13 mouse cellular contexts compared by ENCODE assay signal in genomic region chr4:154389641-154390040, GRCm38 (mm10). TPM values are rescaled to one million over a fixed set of nuclear protein-coding genes. Genes with fewer than 3 reads are reported as not detected.
DNase-seq lines count a peak whose midpoint lies in the region; ATAC-seq and TF ChIP-seq lines count a peak whose summit lies in the region.
"Had no signal": no experiment of that assay in that cellular context is flagged by ENCODE, and none has a peak within 500 bp of the region (broad histone marks: within the 10 kb centered on the region; RNA-seq: fewer than 3 reads in every experiment).

No protein-coding gene starts in this region.

- H3K36me3 ChIP-seq in hindbrain, embryonic 12.5 days, result no peaks in the 10 kb centered on the region
- H3K36me3 ChIP-seq in hindbrain, embryonic 16.5 days (ENCODE audit: control insufficient read depth, insufficient read depth, low read length), result no peaks in the 10 kb centered on the region
- no peaks in the 10 kb centered on the region for H3K36me3 ChIP-seq in stomach, embryonic 14.5 days (ENCODE audit: control insufficient read depth, insufficient read depth, low read length)
- no peaks in the 10 kb centered on the region for H3K36me3 ChIP-seq in stomach, postnatal 0 days (ENCODE audit: control insufficient read depth, insufficient read depth, low read length)
- no peaks in the 10 kb centered on the region for H3K36me3 ChIP-seq in hindbrain, embryonic 15.5 days
- H3K36me3 ChIP-seq in stomach, embryonic 16.5 days (ENCODE audit: control insufficient read depth, insufficient read depth, low read length), result no peaks in the 10 kb centered on the region

- H3K9ac ChIP-seq in hindbrain, embryonic 12.5 days, result no peak overlapping the region
- no peak overlapping the region for H3K9ac ChIP-seq in hindbrain, embryonic 16.5 days (ENCODE audit: low read depth, low read length)
- no peak overlapping the region for H3K9ac ChIP-seq in stomach, embryonic 14.5 days (replicated peaks; ENCODE audit: low read depth, low read length)
- H3K9ac ChIP-seq in stomach, postnatal 0 days (ENCODE audit: low read length), result no peak overlapping the region
- no peak overlapping the region for H3K9ac ChIP-seq in hindbrain, embryonic 15.5 days
- H3K9ac ChIP-seq in stomach, embryonic 16.5 days (ENCODE audit: low read length), result no peak overlapping the region

- DNase-seq in stomach, postnatal 0 days (ENCODE audit: low spot score), result no peak
- no peak for DNase-seq in right cerebral cortex, postnatal 25 days
- DNase-seq in thymus, postnatal 4 days, result no peak
- DNase-seq: adrenal gland, adult 8-10 months had no signal

- H3K27me3 ChIP-seq in hindbrain, embryonic 12.5 days, result peaks cover 21% of the 10 kb centered on the region
- H3K27me3 ChIP-seq in hindbrain, embryonic 16.5 days (replicated peaks; ENCODE audit: control insufficient read depth, insufficient read depth, low read length), result no peaks in the 10 kb centered on the region
- no peaks in the 10 kb centered on the region for H3K27me3 ChIP-seq in stomach, embryonic 14.5 days (ENCODE audit: control insufficient read depth, insufficient read depth, low read length)
- no peaks in the 10 kb centered on the region for H3K27me3 ChIP-seq in stomach, postnatal 0 days (ENCODE audit: control insufficient read depth, insufficient read depth, low read length)
- no peaks in the 10 kb centered on the region for H3K27me3 ChIP-seq in hindbrain, embryonic 15.5 days
- no peaks in the 10 kb centered on the region for H3K27me3 ChIP-seq in stomach, embryonic 16.5 days (ENCODE audit: control insufficient read depth, insufficient read depth, low read length)

- H3K27ac ChIP-seq in hindbrain, embryonic 12.5 days, result peak overlapping the region; percentile 79
- H3K27ac ChIP-seq in hindbrain, embryonic 16.5 days (ENCODE audit: low read depth, low read length), result no peak overlapping the region
- H3K27ac ChIP-seq in stomach, embryonic 14.5 days (ENCODE audit: low read length), result peak overlapping the region; percentile 63; the same call in 1 of the 2 replicates
- no peak overlapping the region; the same call in 1 of the 2 replicates for H3K27ac ChIP-seq in stomach, postnatal 0 days (replicated peaks)
- H3K27ac ChIP-seq in hindbrain, embryonic 15.5 days (replicated peaks), result peak overlapping the region; percentile 53; the same call in 1 of the 2 replicates
- H3K27ac ChIP-seq in stomach, embryonic 16.5 days (ENCODE audit: low read length), result peak overlapping the region; percentile 18; the same call in 1 of the 2 replicates

- WGBS in hindbrain, embryonic 12.5 days, result 81% methylated on average over 2 of the region's 2 CpGs
- 73% methylated on average over 2 of the region's 2 CpGs for WGBS in hindbrain, embryonic 16.5 days
- 85% methylated on average over 2 of the region's 2 CpGs for WGBS in stomach, embryonic 14.5 days
- 93% methylated on average over 2 of the region's 2 CpGs for WGBS in stomach, postnatal 0 days
- WGBS in hindbrain, embryonic 15.5 days, result 84% methylated on average over 2 of the region's 2 CpGs
- WGBS in stomach, embryonic 16.5 days, result 90% methylated on average over 2 of the region's 2 CpGs

- TF ChIP-seq CTCF in stomach, postnatal 0 days (IDR thresholded peaks at IDR 0.05; ENCODE audit: low read depth), result no peak

- TF ChIP-seq EP300 in stomach, postnatal 0 days (optimal IDR thresholded peaks at IDR 0.05), result no peak

- ATAC-seq in hindbrain, embryonic 12.5 days (ENCODE audit: low FRiP score), result no peak
- no peak for ATAC-seq in hindbrain, embryonic 16.5 days
- no peak for ATAC-seq in stomach, embryonic 14.5 days (ENCODE audit: insufficient number of reproducible peaks, insufficient read depth, low FRiP score, low read depth)
- no peak for ATAC-seq in stomach, postnatal 0 days (ENCODE audit: low FRiP score, low TSS enrichment)
- ATAC-seq in hindbrain, embryonic 15.5 days (ENCODE audit: low FRiP score, low read depth), result no peak
- ATAC-seq in stomach, embryonic 16.5 days (ENCODE audit: insufficient read depth, low FRiP score), result no peak

- no peak overlapping the region for H3K4me3 ChIP-seq in hindbrain, embryonic 12.5 days
- H3K4me3 ChIP-seq in hindbrain, embryonic 16.5 days (ENCODE audit: low read length), result no peak overlapping the region
- no peak overlapping the region for H3K4me3 ChIP-seq in stomach, embryonic 14.5 days (ENCODE audit: low read depth, low read length)
- H3K4me3 ChIP-seq in stomach, postnatal 0 days (ENCODE audit: low read depth, low read length), result no peak overlapping the region
- H3K4me3 ChIP-seq in hindbrain, embryonic 15.5 days, result no peak overlapping the region
- no peak overlapping the region for H3K4me3 ChIP-seq in stomach, embryonic 16.5 days (replicated peaks; ENCODE audit: low read length)
- H3K4me3 ChIP-seq: myocyte had no signal

- no peaks in the 10 kb centered on the region for H3K9me3 ChIP-seq in hindbrain, embryonic 12.5 days (replicated peaks)
- no peaks in the 10 kb centered on the region for H3K9me3 ChIP-seq in hindbrain, embryonic 16.5 days (ENCODE audit: control insufficient read depth, low read length)
- H3K9me3 ChIP-seq in stomach, embryonic 14.5 days (ENCODE audit: control insufficient read depth, low read depth, low read length), result no peaks in the 10 kb centered on the region
- H3K9me3 ChIP-seq in stomach, postnatal 0 days (ENCODE audit: control insufficient read depth, low read length), result no peaks in the 10 kb centered on the region
- no peaks in the 10 kb centered on the region for H3K9me3 ChIP-seq in hindbrain, embryonic 15.5 days
- H3K9me3 ChIP-seq in stomach, embryonic 16.5 days (replicated peaks; ENCODE audit: control insufficient read depth, low read length), result no peaks in the 10 kb centered on the region

- H3K4me2 ChIP-seq in hindbrain, embryonic 12.5 days (replicated peaks), result no peak overlapping the region
- no peak overlapping the region for H3K4me2 ChIP-seq in hindbrain, embryonic 16.5 days (ENCODE audit: low read length)
- H3K4me2 ChIP-seq in stomach, embryonic 14.5 days (replicated peaks; ENCODE audit: low read depth, low read length), result no peak overlapping the region
- no peak overlapping the region for H3K4me2 ChIP-seq in stomach, postnatal 0 days (replicated peaks; ENCODE audit: low read depth)
- H3K4me2 ChIP-seq in hindbrain, embryonic 15.5 days, result no peak overlapping the region
- H3K4me2 ChIP-seq in stomach, embryonic 16.5 days (ENCODE audit: low read depth, low read length), result no peak overlapping the region

- peaks cover 65% of the 10 kb centered on the region for H3K4me1 ChIP-seq in hindbrain, embryonic 12.5 days
- peaks cover 38% of the 10 kb centered on the region for H3K4me1 ChIP-seq in hindbrain, embryonic 16.5 days (ENCODE audit: control insufficient read depth, insufficient read depth, low read depth, low read length)
- peaks cover 26% of the 10 kb centered on the region; the same call in 1 of the 2 replicates for H3K4me1 ChIP-seq in stomach, embryonic 14.5 days (ENCODE audit: control insufficient read depth, insufficient read depth, low read length)
- H3K4me1 ChIP-seq in stomach, postnatal 0 days (replicated peaks; ENCODE audit: control insufficient read depth, insufficient read depth), result no peaks in the 10 kb centered on the region; the same call in 1 of the 2 replicates
- peaks cover 49% of the 10 kb centered on the region for H3K4me1 ChIP-seq in hindbrain, embryonic 15.5 days (replicated peaks)
- peaks cover 14% of the 10 kb centered on the region for H3K4me1 ChIP-seq in stomach, embryonic 16.5 days (ENCODE audit: control insufficient read depth, insufficient read depth, low read length)

RNA-seq across cellular contexts. Expression of gene B230104I21Rik, which starts 53.7 kb away (rescaled TPM):
- polyA plus RNA-seq in hindbrain, embryonic 12.5 days (2016; fragmentation: Nextera tagmentation; extraction: Ambion mirVana), result not detected in 2 replicates
- not detected in 2 replicates for polyA plus RNA-seq in hindbrain, embryonic 16.5 days (2015; fragmentation: Nextera tagmentation; extraction: Ambion mirVana)
- polyA plus RNA-seq in stomach, embryonic 14.5 days (2014; fragmentation: Nextera tagmentation; extraction: Ambion mirVana), result not detected in 2 replicates
- not detected in 2 replicates for polyA plus RNA-seq in stomach, postnatal 0 days (2015; fragmentation: Nextera tagmentation; extraction: Ambion mirVana)
- polyA plus RNA-seq in hindbrain, embryonic 15.5 days (2015; fragmentation: Nextera tagmentation; extraction: Ambion mirVana), result not detected in 2 replicates
- not detected in 2 replicates for polyA plus RNA-seq in stomach, embryonic 16.5 days (2015; fragmentation: Nextera tagmentation; extraction: Ambion mirVana)
- polyA plus RNA-seq: C2C12; gonadal fat pad, adult 2 months; large intestine, adult 2 months; myocyte had no signal

Comparison
In these comparisons a context has a peak if more than half of its experiments do, and no peak if none do; other contexts are left out.
1. H3K27ac ChIP-seq: peak in hindbrain, embryonic 12.5 days (single experiment), stomach, embryonic 14.5 days (single experiment), hindbrain, embryonic 15.5 days (single experiment) and stomach, embryonic 16.5 days (single experiment); none in hindbrain, embryonic 16.5 days (single experiment) and stomach, postnatal 0 days (single experiment).